Mouse (Mus musculus): ENCODE results near the gene Mrpl24. TPM values are rescaled to one million over a fixed set of nuclear protein-coding genes. Genes with fewer than 3 reads are reported as not detected.
"Not testable (repeated sequence)": the region's sequence is repeated elsewhere in the genome, so short reads cannot be mapped to it uniquely, and the experiment has no call there.

Mrpl24 gene
- 100 to 1,000 TPM; 169 TPM for polyA plus RNA-seq (2017; shearing (Covaris generic))

DNA sequence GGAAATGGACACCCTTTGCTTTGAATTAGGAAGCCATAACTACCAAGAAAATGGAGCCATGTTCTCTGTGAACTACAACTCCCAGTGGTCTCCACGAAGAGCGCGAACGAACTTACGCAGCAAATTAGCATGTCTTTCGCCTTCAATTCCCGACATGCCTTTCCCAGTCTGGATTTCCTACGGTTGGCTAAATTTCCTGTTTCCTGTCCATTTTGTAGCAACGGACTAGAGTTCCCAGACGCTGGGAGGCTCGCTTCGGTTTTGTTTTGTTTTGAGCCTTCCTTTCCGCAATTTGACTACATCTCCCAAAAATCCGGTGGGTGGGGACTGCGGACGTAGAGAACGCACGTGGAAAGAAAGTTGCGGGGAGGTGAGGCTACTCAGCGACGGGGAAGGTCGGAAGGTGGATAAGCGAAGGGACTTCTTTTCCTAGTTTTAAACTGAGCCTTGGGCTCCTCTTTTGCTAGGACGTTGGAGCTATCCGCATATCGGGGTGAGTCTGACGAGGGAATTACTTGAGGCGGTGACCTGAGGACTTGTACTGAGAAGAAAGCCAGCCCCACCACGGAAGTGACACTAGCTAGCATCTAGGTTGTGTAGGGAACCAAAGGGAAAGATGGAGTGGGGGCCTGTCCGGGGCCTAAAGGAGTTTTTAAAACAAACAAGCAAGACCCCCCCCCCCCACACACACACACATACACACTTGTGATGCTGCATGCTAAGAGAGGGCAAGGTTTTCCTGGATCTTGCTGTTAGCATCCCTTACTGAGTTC, at the start of gene Mrpl24:
TSS of gene Mrpl24 (plus strand) at position 171 of the 773 bp plus-strand sequence.
- peak; percentile 92 for ATAC-seq

DNA sequence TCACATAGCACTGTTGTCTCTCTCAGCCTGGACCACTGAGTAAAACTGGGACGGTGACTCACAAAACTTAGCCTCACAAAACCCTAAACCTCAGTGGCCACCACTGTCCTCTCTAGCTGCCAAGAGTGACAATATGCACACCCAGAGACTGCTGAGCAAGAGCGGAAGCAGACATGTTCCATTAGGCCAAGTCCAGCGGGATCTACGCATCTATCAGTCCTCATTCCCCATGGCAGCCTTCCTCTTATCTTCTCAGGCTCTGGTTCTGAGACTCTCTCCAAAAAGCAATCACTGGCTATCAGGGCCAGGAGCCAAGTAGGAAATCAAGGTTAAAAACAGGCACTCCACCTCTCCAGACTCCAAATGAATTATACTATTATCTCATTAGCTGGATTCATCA, 41.6 kb upstream of the Mrpl24 start:
- no peak for ATAC-seq

DNA sequence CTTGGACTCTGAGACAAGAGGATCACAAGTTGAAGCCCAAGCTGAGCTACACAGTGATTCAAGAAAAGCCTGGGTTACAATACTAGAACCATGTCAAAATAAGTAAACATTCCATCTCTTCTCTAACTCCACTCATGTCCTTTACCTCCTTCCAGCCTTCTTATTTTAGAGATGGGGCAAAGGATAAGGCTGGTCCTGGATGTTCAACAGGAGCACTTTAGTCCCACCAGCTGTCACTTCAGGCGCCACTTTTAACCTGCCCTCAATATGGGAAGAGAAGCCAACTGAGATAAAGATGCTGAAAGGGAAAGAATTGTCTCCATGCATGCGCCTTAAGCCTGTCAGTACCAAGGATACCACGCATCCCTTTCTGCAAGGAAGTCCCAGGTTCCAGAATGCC, 35.0 kb upstream of the Mrpl24 start:
- no peak for ATAC-seq

DNA sequence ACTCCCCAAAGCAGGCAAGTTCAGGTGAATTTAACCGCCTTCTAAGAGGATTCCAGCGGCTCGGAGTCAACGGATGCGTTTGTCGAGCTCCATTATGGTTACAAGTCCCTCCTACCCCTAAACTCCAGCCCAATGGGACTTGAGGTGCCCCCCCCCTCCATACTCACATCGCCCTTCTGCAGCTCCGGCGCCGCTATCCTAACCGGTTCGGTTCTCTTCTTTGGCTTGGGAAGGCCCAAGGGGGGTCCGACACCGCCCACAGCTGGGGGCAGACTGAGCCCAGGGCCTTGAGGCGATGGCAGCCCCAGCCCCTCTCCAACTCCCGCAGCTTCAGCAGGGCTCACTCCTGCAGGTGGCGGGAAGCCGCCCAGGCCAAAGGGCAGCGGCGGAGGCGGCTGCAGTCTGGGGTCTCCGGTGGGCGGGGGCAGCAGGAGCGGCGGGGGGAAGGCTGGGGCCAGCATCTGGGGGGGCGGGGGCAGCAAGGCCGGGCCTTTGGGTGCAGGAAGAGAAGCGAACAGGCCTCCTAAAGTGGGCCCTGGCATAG, 34.5 kb upstream of the Mrpl24 start:
- no peak for ATAC-seq

DNA sequence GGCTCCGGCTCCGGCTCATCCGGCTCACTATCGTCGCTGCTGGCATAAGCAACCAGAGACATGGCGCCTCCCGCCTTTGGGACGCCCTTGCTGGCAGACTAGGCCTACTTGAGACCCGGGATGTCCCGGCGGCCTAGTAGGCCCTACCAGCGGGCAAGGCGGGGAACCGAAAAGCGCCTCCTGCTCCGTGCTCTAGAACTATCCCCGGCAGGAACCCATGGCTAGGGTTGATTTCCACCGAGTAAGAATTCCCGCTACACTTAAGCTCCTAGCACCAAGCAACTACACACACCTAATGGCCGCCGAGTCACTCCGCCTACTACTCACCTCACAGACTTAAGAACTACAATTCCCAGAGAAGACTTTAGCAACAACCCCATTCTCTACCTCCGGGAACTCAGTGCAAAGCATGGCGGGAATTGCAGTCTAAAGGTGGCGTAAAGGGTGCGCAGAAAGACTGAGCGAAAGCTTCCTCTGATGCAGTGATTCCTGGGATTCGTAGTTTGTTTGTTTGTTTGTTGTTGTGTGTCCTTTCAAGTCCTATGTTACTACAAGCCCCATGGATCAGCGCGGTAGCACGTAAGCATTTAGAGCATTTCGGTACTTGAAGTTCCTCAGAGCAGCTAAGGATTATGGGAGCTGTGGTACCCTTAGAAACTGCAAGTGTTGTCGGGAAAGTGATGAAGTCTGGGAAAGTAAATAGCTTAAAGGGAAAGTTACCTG, 33.9 kb upstream of the Mrpl24 start, which contains the start of gene Prcc:
TSS of gene Prcc (minus strand) at position 328 of the 723 bp plus-strand sequence.
- peak; percentile 93 for ATAC-seq

DNA sequence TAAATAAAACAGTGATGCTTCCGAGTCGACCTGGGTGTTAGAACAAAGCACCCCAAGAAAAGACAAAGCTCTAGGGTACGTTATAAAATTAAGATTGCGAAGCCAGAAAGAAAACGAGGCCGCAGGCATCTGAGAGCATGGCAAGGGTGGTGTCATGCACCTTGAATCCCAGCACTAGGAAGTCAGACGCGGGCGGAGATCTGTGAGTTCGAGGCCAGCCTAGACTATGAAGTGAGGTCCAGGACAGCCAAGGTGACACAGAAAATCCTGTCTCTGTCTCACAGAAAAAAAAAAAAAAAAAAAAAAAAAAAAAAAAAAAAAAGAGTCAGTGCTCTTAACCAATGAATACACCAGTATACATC, 33.3 kb upstream of the Mrpl24 start:
- ATAC-seq = no peak

DNA sequence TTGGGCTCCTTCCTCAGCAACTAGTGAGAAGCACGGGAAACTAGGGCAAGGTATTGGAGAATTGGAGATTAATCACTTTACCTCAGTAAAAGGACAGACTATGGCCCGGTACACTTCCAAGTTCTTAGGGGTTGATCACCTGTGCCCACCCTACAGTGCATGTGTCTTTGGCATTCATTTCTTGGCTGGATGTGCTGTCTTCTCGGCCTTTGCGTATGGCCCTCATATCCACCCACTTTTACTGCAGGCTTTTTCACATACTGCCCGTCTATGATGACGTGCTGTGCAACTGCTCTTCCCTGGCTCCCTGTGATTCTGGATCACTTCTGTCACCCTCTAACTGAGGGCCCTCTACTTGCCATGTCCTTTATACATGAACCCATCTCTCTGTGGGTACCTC, 32.9 kb upstream of the Mrpl24 start:
- no peak for ATAC-seq

DNA sequence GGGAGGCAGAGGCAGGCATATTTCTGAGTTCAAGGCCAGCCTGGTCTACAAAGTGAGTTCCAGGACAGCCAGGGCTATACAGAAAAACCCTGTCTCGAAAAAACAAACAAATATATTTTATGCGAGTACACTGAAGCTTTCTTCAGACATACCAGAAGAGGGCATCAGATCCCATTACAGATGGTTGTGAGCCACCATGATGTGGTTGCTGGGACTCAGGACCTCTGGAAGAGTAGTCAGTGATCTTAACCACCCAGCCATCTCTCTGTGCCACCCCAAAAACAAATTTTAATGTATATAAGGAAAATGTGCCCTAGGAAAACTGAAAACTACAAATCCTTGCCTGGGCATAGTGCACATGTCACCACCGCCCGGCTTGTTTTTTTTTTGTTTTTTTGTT, 31.9 kb upstream of the Mrpl24 start:
- ATAC-seq = not testable (repeated sequence)

DNA sequence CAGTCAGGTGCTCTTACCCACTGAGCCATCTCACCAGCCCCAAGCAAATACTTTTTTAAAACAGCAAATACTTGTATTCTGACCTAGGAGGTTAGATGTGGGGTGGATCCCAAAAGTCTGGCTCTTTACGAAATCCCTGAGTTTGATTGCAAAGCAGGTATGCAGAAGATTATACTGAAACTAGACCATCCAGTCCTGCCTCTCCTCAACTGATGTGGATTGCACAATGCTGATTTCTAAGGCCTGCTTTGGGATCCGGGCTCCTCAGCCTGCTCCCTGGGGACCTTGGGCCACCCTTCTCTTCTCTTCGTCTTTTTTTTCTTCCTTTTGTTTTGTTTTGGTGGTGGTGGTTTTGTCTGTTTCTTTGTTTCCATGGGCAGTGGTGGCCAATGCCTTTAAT, 27.8 kb upstream of the Mrpl24 start:
- no peak for ATAC-seq

DNA sequence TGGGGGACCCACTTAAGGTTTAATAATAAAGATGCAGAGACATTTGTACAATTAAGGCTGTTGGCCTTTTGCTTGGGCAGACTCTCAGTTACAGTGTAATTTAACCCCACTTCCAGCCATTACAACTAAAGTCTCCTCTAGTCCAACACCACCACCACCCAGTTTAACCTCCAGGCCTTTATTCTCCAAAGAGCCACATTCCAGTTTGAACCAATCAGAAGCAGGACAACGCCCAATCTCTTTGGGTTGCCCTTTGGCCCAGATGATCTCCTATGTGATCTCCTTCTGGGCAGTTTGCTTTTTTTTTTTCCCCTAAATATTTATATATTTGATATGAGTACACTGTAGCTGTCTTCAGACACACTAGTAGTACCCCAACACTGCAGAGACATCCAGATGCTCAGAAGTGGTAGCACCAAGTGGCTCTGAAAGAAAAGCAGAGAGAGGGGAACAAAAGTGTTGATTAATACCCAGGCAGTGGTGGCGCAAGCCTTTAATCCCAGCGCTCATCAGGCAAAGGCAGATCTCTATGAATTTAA, 25.9 kb upstream of the Mrpl24 start:
- no peak for ATAC-seq

DNA sequence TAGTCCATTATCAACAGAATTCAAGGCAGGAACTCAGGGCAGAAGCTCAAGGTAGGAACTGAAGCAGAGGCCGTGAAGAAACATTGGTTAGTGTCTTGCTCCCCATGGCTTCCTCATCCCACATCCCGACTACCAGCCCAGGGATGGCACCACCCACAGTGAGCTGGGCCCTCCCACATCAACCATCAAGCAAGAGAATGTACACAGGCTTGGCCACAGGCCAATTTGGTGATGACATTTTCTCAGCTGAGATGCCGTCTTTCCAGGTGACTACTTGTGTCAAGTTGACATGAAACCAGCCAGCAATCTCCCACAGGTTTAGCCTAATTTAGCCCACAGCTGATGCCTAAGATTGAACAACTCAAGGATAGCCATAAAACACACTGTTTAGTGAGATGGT, 20.0 kb upstream of the Mrpl24 start:
- ATAC-seq = no peak

DNA sequence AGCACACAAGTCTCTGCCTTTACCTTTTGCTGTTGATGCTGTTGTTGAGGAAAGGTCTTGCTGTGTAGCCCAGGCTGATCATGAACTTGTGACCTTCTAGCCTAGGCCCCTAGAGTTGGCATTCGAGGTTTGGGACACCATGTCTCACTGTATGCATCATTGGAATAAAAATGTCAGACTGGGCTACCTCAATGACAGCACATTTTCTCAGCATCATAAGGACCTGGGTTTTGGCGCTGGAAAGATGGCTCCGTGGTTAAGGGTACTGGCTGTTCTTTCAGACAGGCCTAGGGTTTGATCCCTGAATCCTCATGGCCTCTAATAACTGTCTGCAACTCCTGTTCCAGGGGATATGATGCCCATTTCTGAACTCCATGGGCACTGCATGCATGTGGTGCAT, 19.5 kb upstream of the Mrpl24 start:
- ATAC-seq = no peak

DNA sequence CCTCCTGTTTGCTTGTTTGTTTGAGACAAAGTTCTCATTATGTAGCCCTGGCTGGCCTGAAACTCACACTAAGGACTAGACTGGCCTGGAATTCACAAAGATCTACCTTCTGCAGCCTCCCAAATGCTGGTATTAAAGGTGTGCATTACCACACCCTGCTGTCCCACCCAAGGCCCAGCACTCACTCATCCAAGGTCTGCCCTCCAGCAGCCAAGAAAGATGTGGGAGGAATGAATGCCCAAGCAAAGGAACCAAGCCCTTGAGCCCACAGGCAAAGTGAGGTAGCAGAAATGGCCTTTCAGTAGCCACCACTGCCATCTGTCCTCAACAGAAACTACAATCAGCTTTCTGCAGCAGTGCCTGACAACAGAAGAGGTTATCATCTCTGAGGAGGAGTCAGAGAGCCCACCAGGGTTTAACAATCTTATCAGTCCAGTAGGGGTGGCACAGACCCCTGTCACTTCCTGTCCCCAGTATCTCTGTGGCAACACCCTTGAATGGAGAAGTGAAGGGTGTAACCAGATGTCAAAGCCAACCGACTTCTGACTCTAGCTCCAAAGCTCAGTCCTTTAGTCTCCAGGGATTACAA, 18.2 kb upstream of the Mrpl24 start:
- ATAC-seq = no peak

DNA sequence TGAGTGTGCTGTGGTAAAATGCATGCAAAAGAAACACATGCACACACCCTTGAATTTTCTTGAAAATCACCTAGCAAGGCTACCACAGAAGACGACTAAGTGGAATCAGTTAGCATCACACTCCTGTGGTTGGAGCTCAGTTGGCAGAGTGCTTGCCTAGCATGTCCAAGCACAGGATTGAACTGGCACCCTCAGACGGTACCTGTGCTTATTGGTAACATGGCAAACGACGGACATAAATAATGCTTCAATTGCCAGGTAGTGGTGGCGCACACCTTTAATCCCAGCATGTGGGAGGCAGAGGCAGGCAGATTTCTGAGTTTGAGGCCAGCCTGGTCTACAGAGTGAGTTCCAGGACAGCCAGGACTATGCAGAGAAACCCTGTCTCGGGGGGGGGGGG, 17.3 kb upstream of the Mrpl24 start:
- ATAC-seq = not testable (repeated sequence)

DNA sequence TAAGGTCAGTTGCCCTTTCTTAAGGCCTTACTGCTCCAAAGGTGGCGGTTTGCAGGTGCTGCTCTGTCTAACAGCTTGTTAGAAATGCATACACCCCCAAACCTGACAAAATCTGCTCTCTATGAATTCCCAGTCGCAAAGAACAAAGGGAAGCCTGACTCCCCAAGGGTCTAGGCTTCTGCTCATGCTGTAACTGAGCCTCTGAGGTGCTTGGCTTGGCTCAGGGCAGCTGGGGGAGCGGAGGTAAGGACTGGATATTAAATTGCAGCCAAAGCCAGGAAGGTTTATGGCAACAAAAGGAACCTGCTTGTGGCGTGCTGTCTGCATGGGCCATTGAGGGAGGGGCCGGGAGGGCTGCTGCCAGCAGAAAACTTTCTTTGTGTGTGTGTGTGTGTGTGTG, 15.5 kb upstream of the Mrpl24 start:
- no peak for ATAC-seq

DNA sequence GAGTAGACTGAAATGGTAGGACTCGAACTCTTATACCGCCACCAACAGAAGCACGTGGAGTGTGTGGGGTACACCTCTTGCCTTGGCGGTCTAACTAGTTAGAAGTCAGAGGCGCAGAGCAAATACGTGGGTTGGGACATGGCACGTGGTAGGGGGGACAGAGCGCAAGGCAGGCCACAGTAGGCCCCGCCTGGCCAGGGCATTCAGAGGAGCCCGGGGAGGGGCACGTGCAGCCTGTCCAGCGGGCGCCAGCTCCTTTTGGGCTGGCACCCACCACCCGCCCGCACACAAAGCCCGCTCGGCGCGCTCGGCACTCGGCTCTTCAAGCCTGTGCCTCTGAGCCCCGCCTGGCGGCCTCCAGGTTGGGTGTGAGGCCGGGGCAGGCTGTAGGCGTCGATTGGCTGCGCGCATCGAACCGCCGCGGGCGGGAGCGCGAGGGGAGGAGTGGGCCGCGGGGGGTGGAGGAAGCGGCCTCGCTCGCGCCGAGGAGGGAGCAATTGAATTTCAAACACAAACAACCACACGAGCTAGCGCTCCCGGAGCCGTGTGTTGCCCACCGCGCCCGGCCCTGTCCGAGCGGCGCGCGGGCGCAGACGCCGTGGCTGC, 13.3 kb upstream of the Mrpl24 start, which contains the start of gene Hdgf:
TSS of gene Hdgf (plus strand) at position 442 of the 606 bp plus-strand sequence.
- peak; percentile 96 for ATAC-seq

DNA sequence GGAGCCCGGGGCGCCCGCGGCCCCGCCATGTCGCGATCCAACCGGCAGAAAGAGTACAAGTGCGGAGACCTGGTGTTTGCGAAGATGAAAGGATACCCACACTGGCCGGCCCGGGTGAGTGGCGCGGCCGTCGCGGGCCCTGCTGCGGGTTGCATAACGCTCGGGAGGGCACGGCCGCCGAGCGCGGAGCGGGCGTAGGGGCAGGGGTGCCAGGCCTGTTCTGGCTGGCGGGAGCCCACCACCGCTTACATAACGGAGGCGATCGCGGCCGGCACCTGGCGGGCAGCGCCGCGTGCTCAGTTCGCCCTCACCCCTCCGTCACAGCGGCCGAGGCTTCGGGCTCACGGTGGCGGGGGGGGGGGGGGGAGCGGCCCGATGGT, 12.7 kb upstream of the Mrpl24 start:
- no peak for ATAC-seq

DNA sequence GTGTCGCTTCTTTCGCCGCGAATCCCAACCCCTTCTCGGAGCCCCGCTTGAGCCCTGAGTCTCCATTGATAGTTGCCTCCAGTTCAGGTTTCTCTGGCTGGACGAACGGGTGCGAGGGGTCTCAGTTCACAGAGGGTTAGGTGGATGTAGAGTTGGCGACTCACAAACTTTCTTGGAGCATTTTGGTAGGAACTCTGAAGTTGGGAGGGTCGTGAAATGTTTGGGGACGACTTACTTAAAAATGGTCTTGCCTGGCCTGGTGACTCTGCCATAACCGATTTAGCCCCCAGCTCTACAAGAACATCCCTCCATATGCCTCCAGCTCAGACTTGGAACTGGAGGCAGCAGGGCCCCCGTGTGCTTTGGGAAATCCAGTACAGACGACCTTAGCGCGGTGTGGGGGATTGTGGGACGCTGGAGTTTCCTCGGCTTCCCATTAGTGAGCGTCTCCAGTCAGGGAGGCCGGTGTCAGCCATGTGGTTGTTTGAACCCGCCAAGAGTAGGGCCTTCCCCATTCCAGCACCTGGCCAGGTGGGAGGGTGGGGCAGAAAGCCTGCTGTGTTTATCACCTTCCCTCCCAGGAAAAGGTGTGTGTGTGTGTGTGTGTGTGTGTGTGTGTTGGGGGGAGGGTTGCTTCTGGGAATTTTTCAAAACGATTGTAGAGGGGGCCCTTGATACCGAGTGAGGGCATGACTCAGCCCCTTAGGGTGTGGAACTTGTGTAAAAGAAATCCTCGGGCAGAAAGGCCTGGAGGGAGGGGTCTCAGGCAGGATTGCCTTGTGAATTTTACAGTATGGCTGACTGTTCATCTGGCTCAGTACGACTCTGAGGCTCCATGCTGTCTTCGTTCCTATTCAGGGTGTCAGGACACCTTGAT, 12.1 kb upstream of the Mrpl24 start:
- no peak for ATAC-seq

DNA sequence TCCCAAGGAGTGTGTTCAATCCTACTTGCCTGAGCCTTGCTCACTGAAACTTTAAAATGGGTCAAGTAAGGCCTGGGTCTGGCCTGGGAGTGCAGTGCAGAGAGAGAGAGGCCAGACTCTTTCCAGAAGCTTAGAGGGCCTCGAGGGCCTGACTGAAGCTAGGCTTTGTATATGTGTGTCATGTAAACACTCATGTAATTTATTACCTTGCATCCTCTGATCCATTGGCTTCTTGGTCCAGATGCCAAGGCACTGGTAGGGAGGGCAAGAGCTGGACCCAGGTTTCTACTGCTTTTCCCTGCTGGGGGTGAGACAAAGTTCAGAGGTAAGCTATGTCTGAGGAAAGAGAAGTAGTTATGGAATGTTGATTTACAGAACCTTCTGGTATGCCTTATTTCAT, 11.4 kb upstream of the Mrpl24 start:
- ATAC-seq = no peak

DNA sequence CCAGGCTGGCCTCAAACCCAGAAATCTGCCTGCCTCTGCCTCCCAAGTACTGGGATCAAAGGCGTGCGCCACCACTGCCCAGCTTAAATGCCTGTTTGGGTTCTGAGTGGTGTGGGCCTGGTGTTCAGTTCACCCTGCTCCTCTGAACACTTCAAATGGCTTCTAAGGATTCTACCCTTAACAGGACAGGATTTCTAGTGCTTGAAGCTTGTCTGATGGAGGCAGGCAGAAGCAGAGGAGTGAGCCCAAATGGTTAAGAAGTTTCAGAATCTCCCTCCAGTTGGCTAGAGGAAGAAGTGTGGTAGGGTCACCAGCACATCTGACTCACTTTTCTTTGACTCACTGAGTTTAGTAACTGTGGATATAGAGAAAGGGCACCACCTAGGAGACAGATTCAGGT, 9.9 kb upstream of the Mrpl24 start:
- ATAC-seq = no peak

DNA sequence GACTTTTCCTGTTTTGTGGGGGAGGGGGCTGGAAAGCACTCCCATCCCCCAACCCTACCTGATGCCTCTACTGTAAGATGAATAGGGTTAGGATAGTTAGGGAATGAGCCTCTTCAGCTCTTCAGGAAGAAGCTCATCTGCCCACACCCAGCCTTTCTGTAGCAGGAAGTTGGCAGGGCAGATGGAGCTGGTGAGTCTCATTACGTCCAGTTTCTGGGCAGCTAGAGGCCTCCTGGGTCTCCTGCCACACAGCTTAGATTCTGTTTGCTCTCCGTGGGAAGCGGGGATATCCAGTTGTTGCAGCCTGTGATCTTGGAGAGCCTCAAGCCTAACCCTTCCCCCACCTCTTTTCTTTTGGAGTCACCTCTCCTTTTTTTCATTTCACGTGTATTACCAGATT, 9.4 kb upstream of the Mrpl24 start:
- ATAC-seq = no peak

Data from CD4-positive, CD25-positive, alpha-beta regulatory T cell, adult 4 months (primary cell).